Mouse (Mus musculus) neural tube, embryonic 14.5 days (tissue): ENCODE measurements around the gene Pgm3. TPM values are rescaled to one million over a fixed set of nuclear protein-coding genes. Genes with fewer than 3 reads are reported as not detected.

Experiments used
- polyA plus RNA-seq: library from polyadenylated mRNA; unstranded; fragments of >200 nt; fragmentation: Nextera tagmentation; extraction: Ambion mirVana; gene quantifications from 2 replicates; pipeline ENCODE4 v1.2.1, GENCODE M21; 2014

Gene Pgm3
- polyA plus RNA-seq, 1 experiment from 2014 or later: 34.6 TPM

Other genes starting within 250 kb of the Pgm3 start
- 8.9 and 9.5 TPM in 2 replicates for gene Ube2cbp, start 106.9 kb downstream of the Pgm3 start, polyA plus RNA-seq
- gene Dop1a, start 104.7 kb downstream of the Pgm3 start, polyA plus RNA-seq: 49.4 and 71.6 TPM in 2 replicates
- gene Rwdd2a, start 149 bp upstream of the Pgm3 start, polyA plus RNA-seq: 27.1 and 37.9 TPM in 2 replicates
- gene Me1, start 124.1 kb upstream of the Pgm3 start, polyA plus RNA-seq: 49.0 and 53.0 TPM in 2 replicates
- 4.2 and 11.9 TPM in 2 replicates for gene Prss35, start 171.8 kb upstream of the Pgm3 start, polyA plus RNA-seq